12 mouse cellular contexts compared by ENCODE assay signal in genomic region chr8:25462492-25462891, GRCm38 (mm10).
DNase-seq lines count a peak whose midpoint lies in the region; ATAC-seq and TF ChIP-seq lines count a peak whose summit lies in the region.
"Had no signal": no experiment of that assay in that cellular context is flagged by ENCODE, and none has a peak within 500 bp of the region (broad histone marks: within the 10 kb centered on the region; RNA-seq: fewer than 3 reads in every experiment).

No protein-coding gene starts in this region.

- no peak overlapping the region for H3K9ac ChIP-seq in intestine, embryonic 14.5 days (ENCODE audit: low read length)
- no peak overlapping the region for H3K9ac ChIP-seq in intestine, postnatal 0 days (ENCODE audit: low read depth, low read length)
- no peak overlapping the region for H3K9ac ChIP-seq in limb, embryonic 12.5 days (replicated peaks)

- H3K9me3 ChIP-seq in intestine, embryonic 14.5 days (ENCODE audit: control insufficient read depth, low read length), result no peaks in the 10 kb centered on the region
- no peaks in the 10 kb centered on the region for H3K9me3 ChIP-seq in intestine, postnatal 0 days (ENCODE audit: control insufficient read depth)
- no peaks in the 10 kb centered on the region for H3K9me3 ChIP-seq in limb, embryonic 12.5 days
- H3K9me3 ChIP-seq: megakaryocyte, embryonic 14.5 days had no signal

- 35% methylated on average over 4 of the region's 4 CpGs for WGBS in intestine, embryonic 14.5 days
- WGBS in intestine, postnatal 0 days, result 32% methylated on average over 4 of the region's 4 CpGs
- 40% methylated on average over 4 of the region's 4 CpGs for WGBS in limb, embryonic 12.5 days

- peaks cover 22% of the 10 kb centered on the region for H3K4me1 ChIP-seq in intestine, embryonic 14.5 days (replicated peaks; ENCODE audit: control insufficient read depth, insufficient read depth, low read length)
- H3K4me1 ChIP-seq in intestine, postnatal 0 days (replicated peaks; ENCODE audit: control insufficient read depth, insufficient read depth, low read length), result peaks cover 6% of the 10 kb centered on the region; the same call in 1 of the 2 replicates
- H3K4me1 ChIP-seq in limb, embryonic 12.5 days (replicated peaks), result peaks cover 41% of the 10 kb centered on the region

- H3K36me3 ChIP-seq in intestine, embryonic 14.5 days (ENCODE audit: control insufficient read depth, insufficient read depth, low read length), result no peaks in the 10 kb centered on the region
- no peaks in the 10 kb centered on the region for H3K36me3 ChIP-seq in intestine, postnatal 0 days (ENCODE audit: control insufficient read depth, insufficient read depth)
- H3K36me3 ChIP-seq in limb, embryonic 12.5 days, result no peaks in the 10 kb centered on the region

- H3K27me3 ChIP-seq in intestine, embryonic 14.5 days (replicated peaks; ENCODE audit: control insufficient read depth, insufficient read depth, low read length), result no peaks in the 10 kb centered on the region
- no peaks in the 10 kb centered on the region; the same call in 1 of the 2 replicates for H3K27me3 ChIP-seq in intestine, postnatal 0 days (replicated peaks; ENCODE audit: control insufficient read depth, insufficient read depth, low read length)
- no peaks in the 10 kb centered on the region for H3K27me3 ChIP-seq in limb, embryonic 12.5 days

- H3K4me3 ChIP-seq in intestine, embryonic 14.5 days (ENCODE audit: low read depth, low read length), result no peak overlapping the region
- H3K4me3 ChIP-seq in intestine, postnatal 0 days (ENCODE audit: low read depth, low read length), result no peak overlapping the region
- no peak overlapping the region for H3K4me3 ChIP-seq in limb, embryonic 12.5 days (replicated peaks)
- H3K4me3 ChIP-seq: megakaryocyte, embryonic 14.5 days had no signal

- ATAC-seq in intestine, embryonic 14.5 days (replicated peaks; ENCODE audit: low FRiP score, low TSS enrichment, low read depth), result no peak
- no peak for ATAC-seq in intestine, postnatal 0 days
- ATAC-seq in limb, embryonic 12.5 days (ENCODE audit: insufficient number of reproducible peaks, insufficient read depth, low FRiP score, low TSS enrichment, low read depth), result no peak
- ATAC-seq: CD4-positive, CD25-positive, alpha-beta regulatory T cell, adult 4 months had no signal

- H3K27ac ChIP-seq in intestine, embryonic 14.5 days (ENCODE audit: low read depth), result peak overlapping the region; percentile 33; the same call in 1 of the 2 replicates
- no peak overlapping the region for H3K27ac ChIP-seq in intestine, postnatal 0 days (ENCODE audit: low read depth, low read length)
- peak overlapping the region; percentile 5; the same call in 1 of the 2 replicates for H3K27ac ChIP-seq in limb, embryonic 12.5 days

- DNase-seq in intestine, embryonic 14.5 days (ENCODE audit: low spot score), result no peak
- peak; percentile 48 for DNase-seq in retina, postnatal 1 day
- DNase-seq in retina, embryonic 14.5 days (ENCODE audit: low spot score), result no peak
- no peak for DNase-seq in embryo, embryonic 9.5 days (ENCODE audit: extremely low spot score)
- no peak for DNase-seq in adrenal gland, adult (ENCODE audit: inconsistent age in 2 of 2, low spot score in 1 of 2)
- DNase-seq: embryo, embryonic 11 days; kidney, adult 8-10 months; right cerebral cortex, postnatal 4 days had no signal

- no peak overlapping the region for H3K4me2 ChIP-seq in intestine, embryonic 14.5 days (ENCODE audit: low read length)
- H3K4me2 ChIP-seq in intestine, postnatal 0 days (replicated peaks; ENCODE audit: low read depth), result no peak overlapping the region
- no peak overlapping the region for H3K4me2 ChIP-seq in limb, embryonic 12.5 days

- no peak for TF ChIP-seq CTCF in intestine, postnatal 0 days (IDR thresholded peaks at IDR 0.05; ENCODE audit: low read depth)
